Mouse (Mus musculus): ENCODE data around the gene Irf2bp2.

GRCm38 (mm10) chr8:126642665-126643064 is 48.9 kb upstream of the Irf2bp2 start:
- TF ChIP-seq CTCF (conservative IDR thresholded peaks at IDR 0.05; ENCODE audit: insufficient read depth, insufficient read length, low read depth, low read length) (no peak), POLR2A (IDR thresholded peaks at IDR 0.05; ENCODE audit: low read depth, low read length) (no peak)
